Mouse (Mus musculus): ENCODE results near the gene Rasgrp2. TPM values are rescaled to one million over a fixed set of nuclear protein-coding genes. Genes with fewer than 3 reads are reported as not detected.

Rasgrp2 gene
- polyA plus RNA-seq, 1 experiment from 2014 or later, result 105 TPM

GRCm38 (mm10) chr19:6385821-6386220 is 13.3 kb upstream of the Rasgrp2 start:
- no peak overlapping the region for H3K9ac ChIP-seq (ENCODE audit: low read depth, low read length)
- H3K4me2 ChIP-seq, result no peak overlapping the region
- H3K4me1 ChIP-seq (replicated peaks; ENCODE audit: control insufficient read depth, insufficient read depth, low read length), result peaks cover 22% of the 10 kb centered on the region
- no peaks in the 10 kb centered on the region for H3K9me3 ChIP-seq (ENCODE audit: control insufficient read depth, low read length)
- no peak for DNase-seq (ENCODE audit: low spot score)
- no peak overlapping the region for H3K4me3 ChIP-seq (ENCODE audit: low read depth, low read length)
- 75% methylated on average over 7 of the region's 7 CpGs for WGBS
- H3K36me3 ChIP-seq (ENCODE audit: control insufficient read depth, insufficient read depth, low read length), result no peaks in the 10 kb centered on the region
- H3K27ac ChIP-seq (ENCODE audit: low read depth, low read length), result no peak overlapping the region
- ATAC-seq (replicated peaks; ENCODE audit: low FRiP score), result no peak
- H3K27me3 ChIP-seq (replicated peaks; ENCODE audit: control insufficient read depth, insufficient read depth, low read length), result peaks cover 2% of the 10 kb centered on the region; the same call in 1 of the 2 replicates

- H3K4me2 ChIP-seq, result no peak overlapping the region
- peaks cover 2% of the 10 kb centered on the region; the same call in 1 of the 2 replicates for H3K27me3 ChIP-seq (replicated peaks; ENCODE audit: control insufficient read depth, insufficient read depth, low read length)
- ATAC-seq (replicated peaks; ENCODE audit: low FRiP score) (no peak), DNase-seq (ENCODE audit: low spot score) (no peak)
- no peaks in the 10 kb centered on the region for H3K36me3 ChIP-seq (ENCODE audit: control insufficient read depth, insufficient read depth, low read length)
- H3K9me3 ChIP-seq (ENCODE audit: control insufficient read depth, low read length), result no peaks in the 10 kb centered on the region
- H3K4me3 ChIP-seq (ENCODE audit: low read depth, low read length), result no peak overlapping the region
- H3K9ac ChIP-seq (ENCODE audit: low read depth, low read length), result no peak overlapping the region
- H3K4me1 ChIP-seq (replicated peaks; ENCODE audit: control insufficient read depth, insufficient read depth, low read length), result peaks cover 22% of the 10 kb centered on the region
- no peak overlapping the region for H3K27ac ChIP-seq (ENCODE audit: low read depth, low read length)
- WGBS, result 66% methylated on average over 9 of the region's 9 CpGs
Measured at GRCm38 (mm10) chr19:6386234-6386633, 12.9 kb upstream of the Rasgrp2 start.

DNA sequence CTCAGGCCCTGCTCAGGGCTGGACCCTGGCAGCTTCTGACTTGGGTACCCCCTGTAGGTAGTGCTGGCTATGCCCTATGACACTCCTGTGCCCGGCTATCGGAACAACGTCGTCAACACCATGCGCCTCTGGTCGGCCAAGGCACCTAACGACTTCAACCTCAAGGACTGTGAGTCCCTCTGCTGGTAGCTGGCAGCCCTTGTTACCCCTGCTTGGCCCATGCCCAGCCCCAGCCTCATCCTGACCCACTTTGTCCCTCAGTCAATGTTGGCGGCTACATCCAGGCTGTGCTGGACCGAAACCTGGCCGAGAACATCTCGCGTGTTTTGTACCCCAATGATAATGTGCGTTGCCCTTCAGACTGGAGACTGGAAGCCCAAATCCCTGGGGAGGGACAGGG is 11.1 kb upstream of the Rasgrp2 start:
- DNase-seq (ENCODE audit: low spot score) (no peak), ATAC-seq (replicated peaks; ENCODE audit: low FRiP score) (no peak)
- no peak overlapping the region for H3K4me3 ChIP-seq (ENCODE audit: low read depth, low read length)
- peaks cover 2% of the 10 kb centered on the region; the same call in 1 of the 2 replicates for H3K27me3 ChIP-seq (replicated peaks; ENCODE audit: control insufficient read depth, insufficient read depth, low read length)
- no peaks in the 10 kb centered on the region for H3K9me3 ChIP-seq (ENCODE audit: control insufficient read depth, low read length)
- no peak overlapping the region for H3K9ac ChIP-seq (ENCODE audit: low read depth, low read length)
- no peak overlapping the region for H3K4me2 ChIP-seq
- 83% methylated on average over 13 of the region's 13 CpGs for WGBS
- H3K27ac ChIP-seq (ENCODE audit: low read depth, low read length), result no peak overlapping the region
- H3K4me1 ChIP-seq (replicated peaks; ENCODE audit: control insufficient read depth, insufficient read depth, low read length), result peaks cover 19% of the 10 kb centered on the region
- H3K36me3 ChIP-seq (ENCODE audit: control insufficient read depth, insufficient read depth, low read length), result 0 out of 2 replicates have a peak, but pooled peaks cover 2% of the 10 kb centered on the region

DNA sequence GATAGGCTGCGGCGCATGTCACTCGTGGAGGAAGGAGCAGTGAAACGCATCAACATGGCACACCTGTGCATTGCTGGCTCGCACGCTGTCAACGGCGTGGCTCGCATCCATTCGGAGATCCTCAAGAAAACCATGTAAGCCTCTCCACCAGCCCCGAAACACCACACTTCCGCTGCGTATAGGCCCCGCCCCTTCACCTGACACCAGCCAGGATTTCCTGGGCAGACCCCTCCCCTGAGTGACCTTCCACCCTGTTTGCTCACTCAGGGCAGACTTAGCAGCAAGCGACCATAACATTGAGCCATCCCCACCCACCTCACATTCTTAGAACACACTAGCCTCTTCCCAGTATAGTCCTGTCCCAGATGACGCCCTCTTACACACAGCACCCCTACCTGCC is 9.3 kb upstream of the Rasgrp2 start:
- H3K4me3 ChIP-seq (ENCODE audit: low read depth, low read length), result peak overlapping the region; percentile 36
- H3K9ac ChIP-seq (ENCODE audit: low read depth, low read length), result peak overlapping the region; percentile 21; the same call in 1 of the 2 replicates
- peaks cover 7% of the 10 kb centered on the region for H3K4me1 ChIP-seq (replicated peaks; ENCODE audit: control insufficient read depth, insufficient read depth, low read length)
- WGBS, result 14% methylated on average over 16 of the region's 16 CpGs
- DNase-seq (ENCODE audit: low spot score) (no peak), ATAC-seq (replicated peaks; ENCODE audit: low FRiP score) (peak; percentile 50; the same call in 1 of the 2 replicates)
- 0 out of 2 replicates have a peak, but pooled peaks cover 2% of the 10 kb centered on the region for H3K36me3 ChIP-seq (ENCODE audit: control insufficient read depth, insufficient read depth, low read length)
- no peak overlapping the region for H3K27ac ChIP-seq (ENCODE audit: low read depth, low read length)
- peak overlapping the region; percentile 64 for H3K4me2 ChIP-seq
- no peaks in the 10 kb centered on the region for H3K9me3 ChIP-seq (ENCODE audit: control insufficient read depth, low read length)
- H3K27me3 ChIP-seq (replicated peaks; ENCODE audit: control insufficient read depth, insufficient read depth, low read length), result peaks cover 2% of the 10 kb centered on the region; the same call in 1 of the 2 replicates

DNA sequence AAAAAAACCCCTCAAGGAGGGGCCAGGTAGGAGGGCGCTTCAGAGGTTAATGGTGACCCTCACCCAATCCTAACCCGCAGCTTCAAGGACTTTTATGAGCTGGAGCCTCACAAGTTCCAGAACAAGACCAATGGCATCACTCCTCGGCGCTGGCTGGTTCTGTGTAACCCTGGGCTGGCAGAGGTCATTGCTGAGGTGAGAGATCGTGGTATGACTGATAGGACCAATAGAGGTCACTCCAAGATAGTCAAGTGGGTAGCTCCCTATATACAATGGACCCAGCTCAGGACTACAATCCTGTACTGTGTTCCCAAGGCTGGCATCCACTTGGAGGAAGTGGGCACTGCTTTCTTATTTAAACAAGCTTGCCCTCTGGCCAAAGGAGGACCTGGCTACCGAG is 8.9 kb upstream of the Rasgrp2 start:
- peak overlapping the region; percentile 64 for H3K4me2 ChIP-seq

GRCm38 (mm10) chr19:6392743-6393393 is 6.3 kb upstream of the Rasgrp2 start:
- no peak for ATAC-seq (replicated peaks; ENCODE audit: low FRiP score)
- Histone ChIP-seq H3K9me3 (ENCODE audit: control insufficient read depth, low read length) (no peaks in the 10 kb centered on the region), H3K9ac (ENCODE audit: low read depth, low read length) (no peak overlapping the region), H3K4me3 (ENCODE audit: low read depth, low read length) (no peak overlapping the region), H3K27ac (ENCODE audit: low read depth, low read length) (no peak overlapping the region), H3K4me1 (replicated peaks; ENCODE audit: control insufficient read depth, insufficient read depth, low read length) (peaks cover 7% of the 10 kb centered on the region), H3K27me3 (replicated peaks; ENCODE audit: control insufficient read depth, insufficient read depth, low read length) (peaks cover 2% of the 10 kb centered on the region; the same call in 1 of the 2 replicates), H3K36me3 (ENCODE audit: control insufficient read depth, insufficient read depth, low read length) (0 out of 2 replicates have a peak, but pooled peaks cover 2% of the 10 kb centered on the region), H3K4me2 (no peak overlapping the region)
- WGBS, result 68% methylated on average over 14 of the region's 14 CpGs
- no peak for DNase-seq (ENCODE audit: low spot score)

More for the DNA sequence above, 8.9 kb upstream of the Rasgrp2 start:
- Histone ChIP-seq H3K9ac (ENCODE audit: low read depth, low read length) (no peak overlapping the region), H3K36me3 (ENCODE audit: control insufficient read depth, insufficient read depth, low read length) (0 out of 2 replicates have a peak, but pooled peaks cover 2% of the 10 kb centered on the region), H3K9me3 (ENCODE audit: control insufficient read depth, low read length) (no peaks in the 10 kb centered on the region), H3K27ac (ENCODE audit: low read depth, low read length) (no peak overlapping the region), H3K4me3 (ENCODE audit: low read depth, low read length) (no peak overlapping the region), H3K4me1 (replicated peaks; ENCODE audit: control insufficient read depth, insufficient read depth, low read length) (peaks cover 7% of the 10 kb centered on the region), H3K27me3 (replicated peaks; ENCODE audit: control insufficient read depth, insufficient read depth, low read length) (peaks cover 2% of the 10 kb centered on the region; the same call in 1 of the 2 replicates)
- WGBS, result 58% methylated on average over 6 of the region's 6 CpGs
- ATAC-seq (replicated peaks; ENCODE audit: low FRiP score) (0 out of 2 replicates have a peak, but pooled peaks have one; percentile 25), DNase-seq (ENCODE audit: low spot score) (no peak)

- Histone ChIP-seq H3K36me3 (ENCODE audit: control insufficient read depth, insufficient read depth, low read length) (0 out of 2 replicates have a peak, but pooled peaks cover 2% of the 10 kb centered on the region), H3K9ac (ENCODE audit: low read depth, low read length) (no peak overlapping the region), H3K4me2 (no peak overlapping the region), H3K27ac (ENCODE audit: low read depth, low read length) (no peak overlapping the region), H3K27me3 (replicated peaks; ENCODE audit: control insufficient read depth, insufficient read depth, low read length) (peaks cover 7% of the 10 kb centered on the region; the same call in 1 of the 2 replicates), H3K4me1 (replicated peaks; ENCODE audit: control insufficient read depth, insufficient read depth, low read length) (peaks cover 7% of the 10 kb centered on the region), H3K4me3 (ENCODE audit: low read depth, low read length) (no peak overlapping the region), H3K9me3 (ENCODE audit: control insufficient read depth, low read length) (no peaks in the 10 kb centered on the region)
- DNase-seq (ENCODE audit: low spot score) (no peak), ATAC-seq (replicated peaks; ENCODE audit: low FRiP score) (no peak)
- WGBS, result 86% methylated on average over 16 of the region's 16 CpGs
Measured at GRCm38 (mm10) chr19:6393637-6394036, 5.5 kb upstream of the Rasgrp2 start.

DNA sequence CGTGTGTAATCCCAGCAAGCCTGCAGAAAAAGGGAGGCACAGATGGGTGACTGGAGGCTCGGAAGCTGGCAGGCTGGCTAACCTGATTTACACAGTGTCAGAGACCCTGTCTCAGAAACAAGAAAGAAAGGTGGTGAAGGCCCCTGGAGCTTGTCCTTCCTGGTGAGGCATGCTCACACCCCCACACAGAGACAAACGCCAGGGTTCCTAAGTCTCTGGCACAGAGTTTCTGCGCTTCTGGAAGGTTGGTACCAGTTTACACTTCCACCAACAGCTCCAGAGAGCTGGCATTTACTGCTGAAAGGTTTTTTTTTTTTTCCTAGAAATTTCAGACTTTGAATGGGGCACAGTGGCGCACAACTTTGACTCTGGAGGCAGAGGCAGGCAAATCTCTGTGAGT is 2.9 kb upstream of the Rasgrp2 start:
- Histone ChIP-seq H3K9me3 (ENCODE audit: control insufficient read depth, low read length) (no peaks in the 10 kb centered on the region), H3K4me3 (ENCODE audit: low read depth, low read length) (no peak overlapping the region), H3K27ac (ENCODE audit: low read depth, low read length) (no peak overlapping the region), H3K9ac (ENCODE audit: low read depth, low read length) (no peak overlapping the region), H3K4me2 (no peak overlapping the region), H3K27me3 (replicated peaks; ENCODE audit: control insufficient read depth, insufficient read depth, low read length) (peaks cover 18% of the 10 kb centered on the region), H3K36me3 (ENCODE audit: control insufficient read depth, insufficient read depth, low read length) (0 out of 2 replicates have a peak, but pooled peaks cover 2% of the 10 kb centered on the region), H3K4me1 (replicated peaks; ENCODE audit: control insufficient read depth, insufficient read depth, low read length) (peaks cover 21% of the 10 kb centered on the region)
- DNase-seq (ENCODE audit: low spot score) (no peak), ATAC-seq (replicated peaks; ENCODE audit: low FRiP score) (no peak)
- WGBS, result 83% methylated on average over 5 of the region's 5 CpGs

All from liver, embryonic 11.5 days (tissue).